Mouse (Mus musculus) T-helper 1 cell (primary cell): ENCODE measurements around the gene Prpf31.

ENCODE experiments used
- in situ Hi-C: fragments of 300-600 bp; cut with MboI, MseI; formaldehyde crosslinking; loops from one replicate; pipeline ENCODE4 v1.15.1; 2025; ENCODE audit warnings: high pct_unique_total_duplicates

Prpf31 gene

DNA sequence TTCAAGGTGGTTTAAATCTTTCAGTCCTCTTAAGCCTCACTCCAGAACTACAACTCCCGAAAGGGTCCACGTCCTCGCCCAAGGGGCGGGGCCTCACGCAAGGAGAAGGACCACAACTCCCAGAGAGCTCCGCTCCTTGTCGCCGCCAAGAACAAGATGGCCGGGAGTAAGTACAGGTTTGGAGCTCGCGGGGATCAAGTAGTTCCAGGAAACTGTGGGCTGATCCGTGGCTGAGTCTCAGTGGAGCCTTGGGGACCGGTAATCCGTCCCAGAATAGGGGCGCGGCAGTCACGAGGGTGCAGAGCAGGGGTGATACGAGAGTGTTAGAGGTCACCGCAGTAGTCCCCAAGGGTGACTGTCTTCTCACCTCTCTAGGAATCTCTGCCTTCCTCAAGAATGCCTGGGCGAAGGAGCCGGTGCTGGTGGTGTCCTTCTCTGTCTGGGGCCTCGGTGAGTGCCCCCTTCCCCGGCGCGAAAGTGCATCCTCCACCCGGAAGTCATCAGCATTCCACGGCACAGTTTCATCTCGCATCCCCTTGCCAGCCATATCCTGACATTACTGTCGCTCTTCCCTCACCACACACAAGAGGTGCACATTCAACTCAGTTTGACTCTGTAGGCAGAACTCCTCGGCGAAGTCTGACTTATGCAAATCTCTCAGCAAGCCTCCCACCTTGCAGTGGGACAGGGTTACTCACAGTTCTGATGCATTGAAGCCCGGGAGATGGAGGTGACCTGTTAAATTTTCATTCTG is 12.4 kb upstream of the Prpf31 start, which contains the start of gene Ndufa3:
Gene Ndufa3 (plus strand): TSS at position 132 of the 754 bp plus-strand sequence.
- in situ Hi-C loops, result loop anchor here (25.0 kb wide), 1 partner anchor 220 kb away; the partner anchor contains the start of genes Gm15448 and Pira2

DNA sequence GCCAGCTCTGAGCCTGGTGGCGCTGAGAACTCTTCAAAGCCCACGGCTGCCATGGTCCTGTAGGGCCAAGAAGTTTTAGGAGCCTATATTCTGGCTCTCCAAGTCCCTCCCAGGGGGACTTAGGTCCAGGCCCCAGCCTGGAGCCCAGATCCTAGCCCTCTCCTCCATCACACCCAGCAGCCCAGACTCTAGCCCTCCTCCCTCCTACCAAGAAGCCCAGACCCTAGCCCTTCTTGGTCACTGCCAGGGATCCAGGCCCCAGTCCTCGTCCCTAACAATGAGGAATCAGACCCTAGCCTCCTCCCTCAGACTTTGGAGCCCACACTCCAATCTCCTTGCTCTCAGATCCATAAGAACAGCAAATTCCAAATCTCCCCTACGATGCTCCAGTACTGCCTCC is 755 bp upstream of the Prpf31 start:
- in situ Hi-C loops, result loop anchor here (10.0 to 25.0 kb wide), 3 partner anchors 516 to 1433 kb away; partner anchors contain the start of genes Ppp6r1, U2af2 and Zfp580

DNA sequence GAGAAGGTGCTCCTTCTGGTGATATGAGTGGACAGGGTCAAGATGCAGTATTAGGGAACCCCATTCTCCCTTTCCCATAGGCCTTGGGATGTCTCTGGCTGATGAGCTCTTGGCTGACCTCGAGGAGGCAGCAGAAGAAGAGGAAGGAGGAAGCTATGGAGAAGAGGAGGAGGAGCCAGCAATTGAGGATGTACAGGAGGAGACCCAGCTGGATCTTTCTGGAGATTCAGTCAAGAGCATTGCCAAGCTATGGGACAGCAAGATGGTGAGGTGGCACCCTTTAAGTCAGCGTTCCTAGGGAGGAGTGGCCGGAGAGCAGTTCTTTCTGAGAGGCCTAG is 662 bp downstream of the Prpf31 start:
- in situ Hi-C loops, result loop anchor here (25.0 kb wide), 2 partner anchors 1032 to 1432 kb away; partner anchors contain the start of genes Ppp6r1, U2af2 and Zfp580

DNA sequence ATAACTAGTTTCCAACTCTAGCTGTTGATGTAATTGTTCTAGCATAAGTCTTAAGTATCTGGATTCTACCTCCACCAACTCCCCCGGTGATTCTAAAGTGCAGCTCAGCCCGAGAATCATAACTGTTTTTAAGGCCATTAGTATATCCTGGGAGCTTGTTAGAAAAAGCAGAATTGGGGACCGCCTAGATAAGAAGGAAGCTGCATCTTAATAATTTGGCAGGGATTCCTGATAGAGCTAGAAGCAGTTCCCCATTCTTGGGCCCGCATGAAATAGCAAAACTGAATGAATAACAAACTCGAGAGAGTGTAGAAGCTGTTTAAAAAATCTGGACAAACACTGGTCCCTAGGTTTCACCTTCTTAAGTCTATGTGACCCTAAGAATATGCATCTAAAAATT is 13.6 kb downstream of the Prpf31 start:
- in situ Hi-C loops, result loop anchor here (25.0 kb wide), 2 partner anchors 1019 to 1419 kb away; partner anchors contain the start of genes Ppp6r1, U2af2 and Zfp580

DNA sequence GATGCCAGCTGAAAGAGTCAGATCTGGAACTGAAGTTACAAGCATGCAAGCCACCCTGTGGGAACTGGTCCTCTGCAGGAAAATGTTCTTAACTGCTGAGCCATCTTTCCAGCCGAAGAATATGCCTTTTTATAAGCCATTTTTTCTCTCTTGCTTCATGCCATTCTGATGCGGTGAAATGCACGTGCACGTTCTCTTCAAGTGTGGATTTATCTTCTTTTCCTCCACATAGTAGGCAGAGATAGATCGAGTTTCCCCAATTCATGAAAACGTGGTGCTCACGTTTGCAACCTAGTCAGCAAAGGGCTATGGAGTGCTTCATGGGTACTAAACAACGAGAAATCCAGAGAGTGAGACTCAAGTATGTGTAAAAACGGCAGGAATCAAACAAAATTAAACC is 14.1 kb downstream of the Prpf31 start:
- in situ Hi-C loops, result loop anchor here (25.0 kb wide), 2 partner anchors 1018 to 1418 kb away; partner anchors contain the start of genes Ppp6r1, U2af2 and Zfp580

DNA sequence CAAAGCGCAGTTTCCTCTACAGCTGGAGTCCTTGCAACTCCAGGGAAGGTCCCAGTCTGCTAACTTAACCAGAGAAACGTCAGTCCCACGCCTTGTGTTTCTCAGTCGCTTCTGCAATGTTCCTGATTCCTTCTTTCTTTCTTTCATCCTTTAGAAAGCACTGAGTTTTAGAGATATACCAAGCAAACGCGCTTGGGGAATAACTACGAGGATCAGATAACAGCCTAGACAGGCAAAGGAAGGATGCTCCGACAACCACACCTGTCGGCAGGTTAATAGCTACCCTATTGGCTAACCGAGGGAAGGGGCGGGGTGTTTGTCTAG is 14.5 kb downstream of the Prpf31 start:
- in situ Hi-C loops, result loop anchor here (25.0 kb wide), 2 partner anchors 1018 to 1418 kb away; partner anchors contain the start of genes Ppp6r1, U2af2 and Zfp580

DNA sequence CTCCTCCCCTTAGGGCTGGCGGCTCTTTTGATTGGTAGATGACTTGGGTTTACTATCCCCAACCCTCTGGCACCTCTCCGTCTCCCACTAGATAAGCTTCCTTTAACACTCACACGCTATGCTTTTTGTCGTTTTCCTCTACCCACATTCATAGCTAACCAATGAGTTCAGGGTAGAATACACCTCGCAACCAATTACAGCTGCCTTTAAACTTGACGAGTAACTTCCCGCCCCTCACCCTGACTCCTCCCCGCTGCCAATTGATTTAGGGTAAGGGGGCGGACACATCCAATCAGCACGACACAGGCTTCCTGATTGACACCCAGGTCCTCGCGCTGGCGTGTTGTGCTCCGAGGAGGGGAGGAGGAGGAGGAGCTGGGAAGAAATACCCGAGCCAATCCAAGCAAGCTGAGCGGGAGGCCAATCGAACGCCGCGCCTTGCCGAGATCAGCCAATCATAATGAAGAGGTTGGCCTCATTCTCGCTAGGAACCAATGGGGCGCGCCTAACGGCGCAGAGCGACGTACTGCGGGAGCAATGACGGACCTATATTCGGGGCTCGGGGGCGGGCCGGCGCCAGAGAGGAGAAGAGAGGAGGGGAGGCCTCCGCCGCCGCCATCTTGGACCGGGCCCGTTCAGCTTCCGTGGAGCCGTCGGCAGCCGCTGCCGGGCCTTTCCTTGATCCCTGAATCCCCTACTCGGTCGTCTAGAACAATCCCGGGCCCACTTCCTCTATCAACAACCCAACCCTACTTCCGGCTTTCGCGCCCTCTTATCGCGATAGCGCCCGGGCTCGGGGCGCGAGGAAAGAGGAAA is 15.1 kb downstream of the Prpf31 start, which contains the start of gene Cnot3:
Gene Cnot3 (plus strand): TSS at position 597 of the 816 bp plus-strand sequence.
- in situ Hi-C loops, result loop anchor here (25.0 kb wide), 2 partner anchors 1017 to 1417 kb away; partner anchors contain the start of genes Ppp6r1, U2af2 and Zfp580

DNA sequence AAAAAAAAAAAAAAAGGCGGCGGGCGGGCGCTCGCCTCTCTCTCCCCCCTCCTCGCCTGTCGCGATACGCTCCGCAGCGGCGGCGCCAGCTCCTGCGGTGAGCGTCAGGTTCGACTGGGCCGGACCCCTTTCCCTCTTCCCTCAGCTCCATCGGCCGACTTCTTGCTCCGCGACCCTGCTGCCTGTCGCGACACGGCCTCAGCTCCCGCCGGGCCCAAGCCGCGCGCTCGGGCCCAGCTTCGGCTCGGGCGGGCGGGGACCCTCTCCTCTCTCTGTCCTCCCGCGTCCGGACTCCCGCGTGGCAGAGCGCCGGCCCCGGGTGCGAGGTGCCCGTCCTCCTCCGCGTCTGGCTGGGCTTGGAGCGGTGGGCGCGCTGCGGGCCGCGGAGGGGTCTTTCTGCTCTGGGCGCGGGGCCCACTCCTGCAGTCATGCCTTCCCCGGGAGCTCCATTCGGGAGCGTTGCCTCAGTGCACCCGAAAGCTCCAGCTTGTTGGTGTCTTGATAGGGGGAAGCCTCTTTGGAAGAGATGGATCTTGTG is 15.8 kb downstream of the Prpf31 start:
- in situ Hi-C loops, result loop anchor here (25.0 kb wide), 2 partner anchors 1017 to 1417 kb away; partner anchors contain the start of genes Ppp6r1, U2af2 and Zfp580

DNA sequence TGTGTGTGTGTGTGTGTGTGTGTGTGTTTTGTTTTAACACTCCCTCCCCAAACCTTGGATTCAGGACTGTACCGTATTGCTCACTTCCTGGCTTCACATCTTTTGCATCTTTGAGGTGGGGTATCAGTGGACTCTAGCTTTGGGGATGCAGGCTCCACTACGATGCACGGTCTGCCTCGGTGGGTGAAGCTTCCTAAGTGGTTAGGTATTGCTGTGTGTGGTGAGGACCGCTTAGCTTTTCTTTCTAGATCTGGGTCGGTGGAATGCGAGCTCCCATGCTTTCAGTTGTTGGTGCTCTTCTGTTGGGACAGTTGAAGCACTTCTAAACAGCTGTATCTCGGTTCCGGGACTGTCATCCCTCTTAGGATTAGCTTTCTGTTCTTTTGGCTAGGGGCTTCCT is 16.4 kb downstream of the Prpf31 start:
- in situ Hi-C loops, result loop anchor here (25.0 kb wide), 2 partner anchors 1016 to 1416 kb away; partner anchors contain the start of genes Ppp6r1, U2af2 and Zfp580

DNA sequence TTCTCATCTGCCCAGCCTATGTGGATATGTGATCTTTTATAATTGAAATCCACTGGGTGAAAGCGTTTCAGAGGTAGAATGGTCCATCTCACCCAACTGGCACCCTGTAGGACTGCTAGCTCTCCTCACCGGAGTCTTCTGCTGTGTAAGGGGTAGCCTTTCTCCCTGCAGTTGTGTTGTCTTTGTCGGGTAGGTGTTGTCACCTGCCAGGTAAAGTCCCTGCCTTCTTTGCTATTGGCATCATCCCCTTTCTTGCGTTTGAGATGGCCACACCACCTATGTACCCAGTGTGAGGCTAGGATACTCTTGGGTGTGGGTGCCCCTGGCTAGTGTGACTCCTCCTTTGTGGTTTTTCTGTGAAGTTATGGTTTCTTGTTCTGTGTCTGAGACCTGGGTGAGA is 16.9 kb downstream of the Prpf31 start:
- in situ Hi-C loops, result loop anchor here (25.0 kb wide), 2 partner anchors 1016 to 1416 kb away; partner anchors contain the start of genes Ppp6r1, U2af2 and Zfp580

DNA sequence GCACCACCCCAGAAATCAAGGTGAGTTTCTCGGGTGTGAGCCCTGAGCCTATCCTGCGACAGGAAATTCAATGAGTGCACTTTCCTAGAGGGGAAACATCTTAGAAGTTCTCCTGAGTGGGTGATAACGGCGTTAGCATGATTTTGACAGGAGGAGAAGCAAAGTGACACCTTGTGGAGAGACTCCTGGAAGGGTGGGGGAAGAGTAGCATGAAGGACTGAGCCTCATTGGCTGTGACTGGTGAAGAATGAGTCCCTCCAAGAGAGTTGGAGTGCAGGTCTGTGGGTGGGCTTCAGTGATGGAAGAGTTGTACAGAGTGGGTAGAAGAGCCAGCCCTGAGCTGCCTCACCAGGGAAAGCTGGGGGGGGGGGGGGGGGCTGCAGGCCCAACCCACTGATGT is 27.2 kb downstream of the Prpf31 start:
- in situ Hi-C loops, result no loop called here

DNA sequence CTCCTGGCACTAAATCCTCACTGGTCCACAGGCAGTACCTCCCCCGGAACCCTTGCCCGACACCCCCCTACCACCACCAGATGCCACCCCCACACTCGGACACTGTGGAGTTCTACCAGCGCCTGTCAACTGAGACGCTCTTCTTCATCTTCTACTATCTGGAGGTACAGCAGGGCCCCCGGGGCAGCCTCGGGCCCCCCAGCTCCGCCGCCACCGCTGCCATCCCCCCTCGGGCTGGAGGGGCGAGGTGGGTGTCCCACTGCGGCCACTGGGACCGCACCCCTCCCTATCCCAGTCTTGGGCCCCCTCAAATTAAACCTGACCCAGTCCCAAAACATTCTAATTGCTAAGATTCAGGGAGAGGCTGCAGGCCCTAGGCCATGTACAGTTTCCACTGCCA is 28.8 kb downstream of the Prpf31 start:
- in situ Hi-C loops, result no loop called here

DNA sequence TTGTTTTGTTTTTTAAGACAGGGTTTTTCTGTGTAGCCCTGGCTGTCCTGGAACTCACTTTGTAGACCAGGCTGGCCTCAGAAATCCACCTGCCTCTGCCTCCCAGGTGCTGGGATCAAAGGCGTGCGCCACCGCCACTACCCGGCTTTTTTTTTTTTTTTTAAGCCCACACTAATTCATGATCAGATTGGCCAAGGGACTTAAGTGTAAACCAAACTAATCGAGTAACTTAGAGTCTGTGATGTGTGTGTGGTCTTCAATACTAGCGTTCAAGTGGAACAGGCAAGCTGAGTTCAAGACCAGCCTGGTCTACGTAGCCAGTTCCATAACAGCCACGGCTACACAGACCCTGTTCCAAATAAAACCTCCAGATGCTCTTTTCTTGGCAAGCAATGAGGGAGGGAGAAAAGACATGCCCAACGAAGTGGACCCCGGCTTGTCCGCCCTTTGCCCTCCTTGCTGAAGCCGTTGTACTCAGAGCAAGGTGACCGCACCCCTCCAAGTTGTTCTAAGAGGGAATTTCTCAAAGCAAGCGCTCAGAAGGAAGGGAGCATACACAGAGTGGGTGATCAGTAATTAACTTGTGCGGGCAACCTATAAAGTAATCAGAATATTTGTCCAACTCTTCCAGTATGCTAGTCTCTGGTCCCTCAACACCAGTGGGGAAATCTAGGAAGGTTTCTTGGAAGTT is 34.9 kb downstream of the Prpf31 start:
- in situ Hi-C loops, result no loop called here

DNA sequence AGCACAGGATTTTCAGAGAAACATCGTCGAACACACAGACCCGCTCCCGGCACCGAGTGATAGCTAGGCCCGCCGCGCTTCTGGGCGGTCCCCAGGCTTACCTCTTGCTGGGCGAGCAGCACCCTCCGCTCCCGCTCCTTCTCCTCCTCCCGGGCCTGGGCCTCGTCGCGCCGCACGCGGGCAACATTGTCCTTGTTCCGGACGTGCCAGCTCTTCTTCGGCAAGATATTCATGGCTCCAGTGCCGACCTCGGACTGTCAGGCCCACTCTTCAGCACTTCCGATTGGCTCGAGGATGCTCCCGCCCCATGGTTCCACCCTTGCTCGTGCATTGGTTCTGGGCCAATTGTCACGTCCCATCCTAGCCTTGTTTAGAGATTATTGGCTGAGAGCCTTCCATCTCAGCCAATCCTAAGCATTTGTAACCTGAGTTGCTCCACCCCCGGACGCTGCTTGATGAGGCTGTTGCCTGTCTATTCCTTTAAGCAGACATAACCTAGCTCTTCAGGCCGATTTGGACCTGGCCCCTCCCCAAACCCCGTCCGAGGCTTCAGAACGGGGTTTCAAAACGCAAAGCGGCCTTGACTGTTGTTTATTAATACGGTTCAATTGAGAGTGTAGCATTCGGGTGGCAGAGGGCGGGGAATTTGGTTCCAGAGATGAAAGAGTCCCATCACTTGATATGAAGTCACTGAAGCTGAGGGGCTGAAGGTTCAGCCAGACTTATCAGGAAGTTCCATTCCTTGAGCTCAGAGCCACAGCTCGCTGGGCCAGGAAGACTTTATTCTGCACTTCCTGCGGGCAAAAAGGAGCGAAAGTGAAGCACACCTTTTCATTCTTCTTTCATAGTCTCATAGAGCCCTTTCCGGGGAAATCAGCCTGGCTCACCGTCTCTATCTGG is 35.7 kb downstream of the Prpf31 start, which contains the start of gene Leng1:
Gene Leng1 (minus strand): TSS at position 626 of the 900 bp plus-strand sequence.
- in situ Hi-C loops, result no loop called here

DNA sequence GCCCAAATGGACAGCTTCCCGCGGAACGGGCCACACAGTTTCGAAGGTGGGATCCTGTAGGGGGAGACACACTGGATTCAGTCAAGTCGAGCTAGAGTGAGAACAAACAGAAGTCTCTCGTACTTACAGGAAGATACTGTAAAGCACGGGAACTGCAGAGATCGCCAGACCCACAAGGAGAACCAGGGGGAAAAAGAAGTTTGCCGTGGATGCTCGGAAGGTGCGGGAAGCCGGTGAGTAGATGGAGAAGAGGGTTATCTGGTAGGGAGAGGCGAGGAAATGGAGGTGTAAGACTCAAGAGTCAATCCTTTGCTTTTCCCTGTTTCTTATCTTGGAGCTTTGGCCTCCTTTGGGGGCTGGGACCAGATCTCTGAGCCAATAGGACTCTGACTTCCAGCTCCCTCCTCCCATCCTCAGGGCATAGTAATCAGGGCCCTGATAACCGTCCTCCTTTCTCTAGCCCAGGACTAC is 37.2 kb downstream of the Prpf31 start:
- in situ Hi-C loops, result no loop called here

DNA sequence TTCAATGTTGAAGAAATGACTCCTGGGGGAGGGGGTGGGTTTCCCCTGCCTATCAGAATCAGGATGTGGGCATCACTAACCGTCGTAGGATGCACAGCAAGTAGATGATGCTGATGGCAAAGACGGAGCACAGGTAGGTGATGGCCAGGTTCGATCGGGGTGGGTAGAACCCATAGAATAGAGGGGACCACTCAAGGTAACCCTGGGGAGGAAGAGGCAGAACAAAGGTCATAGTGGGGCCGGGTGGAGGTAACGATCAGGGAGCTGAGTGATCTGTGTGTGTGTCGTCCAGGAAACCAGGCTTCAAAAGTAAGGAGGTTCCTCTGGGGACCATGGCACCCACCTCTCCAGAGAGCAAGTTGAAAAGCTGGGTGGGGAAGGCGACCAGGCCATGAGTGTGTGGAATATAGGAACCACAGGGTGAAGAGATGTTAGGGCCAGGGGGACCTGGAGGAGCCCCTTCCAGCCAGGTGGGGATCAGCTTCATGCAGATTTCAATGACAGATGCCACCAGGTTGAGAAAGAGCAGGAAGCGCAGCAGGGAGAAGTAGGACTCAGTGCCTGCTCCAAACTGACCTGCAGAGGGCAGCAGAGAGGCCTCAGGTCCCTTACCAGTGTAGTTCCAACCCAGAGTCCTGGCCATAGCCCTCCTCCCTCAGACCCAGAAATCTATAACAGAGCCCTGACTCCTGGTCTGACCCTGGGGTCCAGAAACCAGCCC is 44.9 kb downstream of the Prpf31 start:
- in situ Hi-C loops, result no loop called here

DNA sequence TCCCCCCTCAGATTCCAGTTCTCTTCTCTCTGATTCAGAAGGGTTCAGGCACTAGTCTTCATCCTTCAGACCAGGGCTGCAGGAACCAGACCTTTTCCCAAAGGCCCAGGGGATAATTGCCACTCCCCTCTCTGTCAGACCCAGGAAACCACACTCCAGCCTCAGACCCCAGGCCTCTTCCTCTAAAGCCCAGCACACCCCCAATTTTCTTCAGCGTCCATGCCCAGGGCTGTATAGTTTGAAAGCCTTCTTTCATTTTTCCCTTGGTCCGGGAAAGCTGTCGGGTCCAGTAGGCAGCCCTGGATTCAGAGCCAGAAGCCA is 45.4 kb downstream of the Prpf31 start:
- in situ Hi-C loops, result no loop called here

DNA sequence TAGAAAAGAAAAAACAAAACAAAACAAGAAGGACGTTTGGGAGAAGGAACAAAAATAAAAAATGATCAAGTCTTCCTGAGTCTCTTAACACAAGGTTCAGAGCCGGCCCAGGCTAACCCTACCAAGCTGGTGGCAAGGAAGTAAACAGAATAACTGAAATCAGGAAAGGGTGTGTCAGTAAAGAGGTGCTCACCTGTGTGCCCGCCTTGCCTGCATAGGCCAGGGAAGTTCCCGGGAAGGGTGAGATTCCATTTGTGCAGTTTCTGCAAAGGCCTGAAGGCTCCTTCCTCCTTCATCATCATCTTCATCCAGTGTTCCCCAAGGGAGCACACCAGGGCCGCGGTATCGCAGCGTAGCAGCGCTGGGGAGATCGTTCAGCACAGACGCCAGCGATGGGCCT is 46.6 kb downstream of the Prpf31 start:
- in situ Hi-C loops, result no loop called here

DNA sequence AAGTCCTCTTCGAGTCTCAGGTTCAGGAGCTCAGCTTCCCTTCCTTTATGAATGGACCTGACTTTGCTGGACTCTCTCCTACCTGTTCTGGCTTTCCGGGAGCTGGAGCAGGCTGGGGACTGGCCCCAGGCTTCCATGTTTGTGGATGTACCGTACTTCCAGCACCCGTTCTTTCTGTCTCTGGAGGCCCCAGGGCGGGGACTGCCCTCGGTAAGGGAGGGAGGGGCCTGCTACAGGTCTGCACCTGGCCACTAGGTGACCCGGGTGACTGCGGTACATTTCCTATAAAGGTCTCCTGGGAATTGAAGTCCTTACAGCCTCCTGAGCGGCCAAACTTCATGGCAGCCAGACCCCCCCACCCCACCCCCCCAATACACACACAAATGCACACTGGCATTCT is 47.6 kb downstream of the Prpf31 start, which contains the start of gene Tmc4:
Gene Tmc4 (minus strand): TSS at position 212 of the 400 bp plus-strand sequence.
- in situ Hi-C loops, result no loop called here
